Mouse (Mus musculus) small intestine, adult 2 months (tissue): ENCODE measurements around the gene Bsdc1.
"Not testable (repeated sequence)": the region's sequence is repeated elsewhere in the genome, so short reads cannot be mapped to it uniquely, and the experiment has no call there.

Source experiments
- CTCF ChIP-seq: fragments of 200-500 bp; IDR thresholded peaks from 2 replicates; pipeline ENCODE4 v1.5.1; 2012; ENCODE audit warnings: low read depth, mild to moderate bottlenecking, control low read depth, inconsistent platforms, low read length, moderate library complexity, mixed read lengths; ENCODE audit not compliant: insufficient replicate concordance, insufficient read length; ENCODE audit errors: extremely low read depth
- POLR2A ChIP-seq: fragments of 200-500 bp; IDR thresholded peaks from 2 replicates; pipeline ENCODE4 v1.6.1; 2012; ENCODE audit warnings: low read depth, mild to moderate bottlenecking, control low read depth, inconsistent platforms, low read length, moderate library complexity

- not testable (repeated sequence) for TF ChIP-seq CTCF, POLR2A
Observed at GRCm38 (mm10) chr4:129528901-129529300, 67.5 kb downstream of the Bsdc1 start.
